In the genomic region with DNA sequence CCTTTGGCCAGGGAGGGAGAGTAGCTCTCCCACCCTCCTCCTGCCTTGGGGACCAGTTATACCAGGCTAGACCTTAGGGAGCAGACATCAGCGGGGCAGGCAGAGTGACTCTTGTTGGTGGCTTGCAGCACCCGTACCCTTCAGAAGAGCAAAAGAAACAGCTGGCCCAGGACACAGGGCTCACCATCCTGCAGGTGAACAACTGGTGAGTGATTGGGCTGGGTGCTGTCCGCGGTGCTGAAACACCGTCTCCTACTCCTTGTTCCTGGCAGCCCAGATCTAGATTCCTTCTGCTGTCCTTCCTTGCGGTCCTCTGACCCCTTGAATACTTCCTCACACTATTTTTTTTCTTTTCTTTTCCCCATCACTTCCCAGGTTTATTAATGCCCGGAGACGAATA, we compare ENCODE assay signal across 7 mouse cellular contexts. TPM values are rescaled to one million over a fixed set of nuclear protein-coding genes. Genes with fewer than 3 reads are reported as not detected.
DNase-seq lines count a peak whose midpoint lies in the region.

No protein-coding gene starts in this region.

- DNase-seq in ovary, postnatal 10 days (ENCODE audit: low spot score): peak; percentile 22
- no peak for DNase-seq in ovary, adult 18-20 months (ENCODE audit: low spot score)
- DNase-seq in adrenal gland, postnatal 10 days: peak; percentile 81
- peak; percentile 55 for DNase-seq in kidney, adult 9 months
- DNase-seq in mesoderm, embryonic 11.5 days (ENCODE audit: low read depth, low spot score): peak; percentile 69
- no peak for DNase-seq in frontal cortex, postnatal 36 days (ENCODE audit: low spot score in 2 of 2)
- DNase-seq in layer of hippocampus, adult 9-11 months: no peak

RNA-seq across cellular contexts. Expression of a gene that starts 8.8 kb away (rescaled TPM):
- total RNA-seq in adrenal gland, postnatal 10 days (2021): 10 to 100 TPM in 1 of 2 experiments, 1 to 10 TPM in 1; 9.6 to 12.2 TPM

RNA-seq across cellular contexts. Expression of a gene that starts 38.2 kb away (rescaled TPM):
- total RNA-seq in adrenal gland, postnatal 10 days (2021): 10 to 100 TPM; 10.4 to 14.9 TPM

RNA-seq across cellular contexts. Expression of a gene that starts 54.0 kb away (rescaled TPM):
- 1 to 10 TPM; 3.0 to 3.8 TPM for total RNA-seq in adrenal gland, postnatal 10 days (2021)

Comparison
In these comparisons a context has a peak if more than half of its experiments do, and no peak if none do; other contexts are left out.
1. DNase-seq: peak in ovary, postnatal 10 days (single experiment), adrenal gland, postnatal 10 days (single experiment), kidney, adult 9 months (single experiment) and mesoderm, embryonic 11.5 days (single experiment); none in ovary, adult 18-20 months (single experiment), frontal cortex, postnatal 36 days (0 of 2) and layer of hippocampus, adult 9-11 months (single experiment).